Mouse (Mus musculus): ENCODE measurements around the gene Trim71.

Gene Trim71

GRCm38 (mm10) chr9:114484771-114485170 is 79.4 kb downstream of the Trim71 start:
- CTCF ChIA-PET, result no interaction called here

DNA sequence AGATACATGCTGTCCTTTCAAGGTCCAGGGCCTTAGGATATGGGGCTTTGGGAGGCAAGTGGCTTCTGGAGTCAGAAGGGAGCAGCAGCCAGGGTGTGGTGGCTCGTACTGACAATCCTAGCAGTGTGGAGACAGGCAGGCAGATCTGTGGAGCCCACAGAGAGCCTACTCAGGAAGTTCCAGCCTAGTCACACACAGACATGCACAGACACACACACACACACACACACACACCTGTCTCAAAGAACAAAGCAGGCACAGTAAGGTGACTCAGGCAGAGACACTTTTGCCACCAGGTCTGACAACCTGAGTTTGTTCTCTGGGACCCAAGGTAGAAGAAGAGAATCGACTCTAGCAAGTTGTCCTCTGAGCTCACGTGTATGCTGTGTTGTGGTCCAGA is 83.2 kb downstream of the Trim71 start:
- CTCF ChIA-PET, result no interaction called here

GRCm38 (mm10) chr9:114477019-114477418 is 87.2 kb downstream of the Trim71 start:
- CTCF ChIA-PET, result no interaction called here

DNA sequence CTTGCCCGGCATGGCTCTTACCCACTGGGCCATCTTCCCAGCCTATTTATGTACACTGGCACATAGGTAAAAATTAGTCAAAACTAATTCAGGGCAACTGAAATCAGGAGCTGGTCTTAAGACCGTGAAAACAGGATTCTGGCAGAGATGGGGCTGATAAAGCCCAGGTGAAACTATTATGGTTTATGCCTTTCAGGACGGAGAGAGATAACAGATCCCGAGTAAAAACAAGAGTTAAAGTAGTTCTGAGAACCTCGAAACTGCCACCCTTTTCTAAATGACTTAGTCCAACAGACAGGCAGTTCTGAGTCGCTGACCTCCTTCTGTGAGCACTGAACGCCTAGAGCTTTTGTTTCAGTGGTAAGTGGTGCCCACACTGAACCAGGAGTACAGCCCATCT is 92.3 kb downstream of the Trim71 start:
- CTCF ChIA-PET, result no interaction called here

GRCm38 (mm10) chr9:114468701-114469100 is 95.5 kb downstream of the Trim71 start:
- CTCF ChIA-PET, result no interaction called here

- CTCF ChIA-PET, result no interaction called here
Measured at GRCm38 (mm10) chr9:114468217-114468616, 96.0 kb downstream of the Trim71 start.

GRCm38 (mm10) chr9:114466871-114467270 is 97.3 kb downstream of the Trim71 start:
- CTCF ChIA-PET, result no interaction called here

- CTCF ChIA-PET, result no interaction called here
Measured at GRCm38 (mm10) chr9:114465442-114465841, 98.7 kb downstream of the Trim71 start.

- CTCF ChIA-PET, result no interaction called here
Measured at GRCm38 (mm10) chr9:114462569-114462968, 101.6 kb downstream of the Trim71 start.

GRCm38 (mm10) chr9:114458436-114458835 is 105.7 kb downstream of the Trim71 start:
- CTCF ChIA-PET, result no interaction called here
